Mouse (Mus musculus) limb, embryonic 12.5 days (tissue): ENCODE measurements around the gene Rtn3. TPM values are rescaled to one million over a fixed set of nuclear protein-coding genes. Genes with fewer than 3 reads are reported as not detected.

Experiments
- ATAC-seq: fragments of 200-750 bp; cut with Nextera tagmentation; 2 replicates; pipeline ENCODE4 v1.8.0; 2017; ENCODE audit warnings: low read depth, moderate TSS enrichment; ENCODE audit not compliant: insufficient number of reproducible peaks, insufficient read depth, low FRiP score, low TSS enrichment
- H3K27ac ChIP-seq: fragments of 300-500 bp; sonication (generic); 2 replicates; pipeline ENCODE4 v1.5.1; 2016; ENCODE audit warnings: mild to moderate bottlenecking, moderate library complexity
- H3K27me3 ChIP-seq: fragments of 300-500 bp; sonication (generic); 2 replicates; pipeline ENCODE4 v1.6.1; 2016; ENCODE audit warnings: mild to moderate bottlenecking, moderate library complexity
- H3K36me3 ChIP-seq: fragments of 300-500 bp; sonication (generic); 2 replicates; pipeline ENCODE4 v1.6.1; 2016; ENCODE audit warnings: mild to moderate bottlenecking, moderate library complexity
- H3K4me1 ChIP-seq: fragments of 300-500 bp; sonication (generic); replicated peaks from 2 replicates; pipeline ENCODE4 v1.6.1; 2016
- H3K4me2 ChIP-seq: fragments of 300-500 bp; sonication (generic); 2 replicates; pipeline ENCODE4 v1.6.1; 2016; ENCODE audit warnings: mild to moderate bottlenecking, moderate library complexity
- H3K4me3 ChIP-seq: fragments of 300-500 bp; sonication (generic); replicated peaks from 2 replicates; pipeline ENCODE4 v1.5.1; 2016; ENCODE audit warnings: mild to moderate bottlenecking
- H3K9ac ChIP-seq: fragments of 300-500 bp; sonication (generic); replicated peaks from 2 replicates; pipeline ENCODE4 v1.6.1; 2016; ENCODE audit warnings: mild to moderate bottlenecking, moderate library complexity
- H3K9me3 ChIP-seq: fragments of 300-500 bp; sonication (generic); 2 replicates; pipeline ENCODE4 v1.6.1; 2016; ENCODE audit warnings: mild to moderate bottlenecking, moderate library complexity
- WGBS: fragments of 180-500 bp; shearing (Covaris S2); methylation state at CpG from one replicate; pipeline ENCODE4 v1.1.7; 2016; 5-methylcytosine and 5-hydroxymethylcytosine counted together
- polyA plus RNA-seq: library from polyadenylated mRNA; unstranded; fragments of >200 nt; fragmentation: Nextera tagmentation; extraction: Ambion mirVana; gene quantifications from 2 replicates; pipeline ENCODE4 v1.2.1, GENCODE M21; 2016

The Rtn3 gene
- polyA plus RNA-seq: 99.6 and 105 TPM in 2 replicates

- peaks cover 8% of the 10 kb centered on the region; the same call in 1 of the 2 replicates for H3K4me1 ChIP-seq
- H3K27ac ChIP-seq: peak within 1 kb of the TSS; percentile 99
- ATAC-seq: peak; percentile 94
- peak within 1 kb of the TSS; percentile 72 for H3K4me2 ChIP-seq
- H3K36me3 ChIP-seq: no peaks in the 10 kb centered on the region
- whole genome bisulfite sequencing: under 1% methylated on average over 80 of the region's 80 CpGs
- peak within 1 kb of the TSS; percentile 98 for H3K4me3 ChIP-seq
- H3K9me3 ChIP-seq: no peaks in the 10 kb centered on the region
- H3K9ac ChIP-seq: peak within 1 kb of the TSS; percentile 93
- H3K27me3 ChIP-seq: no peaks in the 10 kb centered on the region
Measured at GRCm38 (mm10) chr19:7482599-7483511, at the start of gene Rtn3. Gene Rtn3 (minus strand): TSS chr19:7483281.

GRCm38 (mm10) chr19:7531906-7532305 is 48.8 kb upstream of the Rtn3 start:
- H3K27me3 ChIP-seq: no peaks in the 10 kb centered on the region
- H3K4me3 ChIP-seq: no peak overlapping the region
- H3K4me2 ChIP-seq: no peak overlapping the region
- H3K9me3 ChIP-seq: no peaks in the 10 kb centered on the region
- no peaks in the 10 kb centered on the region for H3K4me1 ChIP-seq
- no peak overlapping the region for H3K27ac ChIP-seq
- no peak for ATAC-seq
- 93% methylated on average over 5 of the region's 5 CpGs for WGBS
- H3K36me3 ChIP-seq: peaks cover 56% of the 10 kb centered on the region
- no peak overlapping the region for H3K9ac ChIP-seq

GRCm38 (mm10) chr19:7528639-7529428 is 45.8 kb upstream of the Rtn3 start:
- 62% methylated on average over 7 of the region's 7 CpGs for WGBS
- Histone ChIP-seq H3K9me3 (no peaks in the 10 kb centered on the region), H3K9ac (no peak overlapping the region), H3K4me2 (no peak overlapping the region), H3K4me1 (no peaks in the 10 kb centered on the region), H3K27ac (no peak overlapping the region), H3K36me3 (peaks cover 64% of the 10 kb centered on the region), H3K4me3 (no peak overlapping the region), H3K27me3 (no peaks in the 10 kb centered on the region)
- ATAC-seq: peak; percentile 42; the same call in 1 of the 2 replicates

GRCm38 (mm10) chr19:7524879-7525278 is 41.8 kb upstream of the Rtn3 start:
- Histone ChIP-seq H3K9ac (no peak overlapping the region), H3K36me3 (peaks cover 65% of the 10 kb centered on the region), H3K4me3 (no peak overlapping the region), H3K27me3 (no peaks in the 10 kb centered on the region), H3K4me2 (no peak overlapping the region), H3K27ac (no peak overlapping the region), H3K9me3 (no peaks in the 10 kb centered on the region), H3K4me1 (no peaks in the 10 kb centered on the region)
- no peak for ATAC-seq
- WGBS: 79% methylated on average over 3 of the region's 3 CpGs

GRCm38 (mm10) chr19:7523781-7524180 is 40.7 kb upstream of the Rtn3 start:
- Histone ChIP-seq H3K4me2 (no peak overlapping the region), H3K27me3 (no peaks in the 10 kb centered on the region), H3K36me3 (peaks cover 71% of the 10 kb centered on the region), H3K4me3 (no peak overlapping the region), H3K9ac (no peak overlapping the region), H3K9me3 (no peaks in the 10 kb centered on the region), H3K27ac (no peak overlapping the region), H3K4me1 (no peaks in the 10 kb centered on the region)
- no peak for ATAC-seq

GRCm38 (mm10) chr19:7523292-7523691 is 40.2 kb upstream of the Rtn3 start:
- H3K9me3 ChIP-seq: no peaks in the 10 kb centered on the region
- H3K4me2 ChIP-seq: no peak overlapping the region
- H3K36me3 ChIP-seq: peaks cover 76% of the 10 kb centered on the region
- no peak overlapping the region for H3K27ac ChIP-seq
- H3K4me3 ChIP-seq: no peak overlapping the region
- no peaks in the 10 kb centered on the region for H3K27me3 ChIP-seq
- no peak for ATAC-seq
- H3K4me1 ChIP-seq: no peaks in the 10 kb centered on the region
- H3K9ac ChIP-seq: no peak overlapping the region
- WGBS: 97% methylated on average over 1 of the region's 1 CpGs

- no peak for ATAC-seq
Measured at GRCm38 (mm10) chr19:7522856-7523255, 39.8 kb upstream of the Rtn3 start.

GRCm38 (mm10) chr19:7521619-7522018 is 38.5 kb upstream of the Rtn3 start:
- no peak for ATAC-seq

More at GRCm38 (mm10) chr19:7522856-7523255, 39.8 kb upstream of the Rtn3 start:
- Histone ChIP-seq H3K36me3 (peaks cover 74% of the 10 kb centered on the region), H3K27ac (no peak overlapping the region), H3K9ac (no peak overlapping the region), H3K27me3 (no peaks in the 10 kb centered on the region), H3K4me1 (no peaks in the 10 kb centered on the region), H3K9me3 (no peaks in the 10 kb centered on the region), H3K4me2 (no peak overlapping the region), H3K4me3 (no peak overlapping the region)
- WGBS: 100% methylated on average over 2 of the region's 2 CpGs

GRCm38 (mm10) chr19:7516437-7516836 is 33.4 kb upstream of the Rtn3 start:
- H3K9me3 ChIP-seq: no peaks in the 10 kb centered on the region
- no peak for ATAC-seq
- no peaks in the 10 kb centered on the region for H3K4me1 ChIP-seq
- no peaks in the 10 kb centered on the region for H3K27me3 ChIP-seq
- no peak overlapping the region for H3K27ac ChIP-seq
- no peak overlapping the region for H3K4me2 ChIP-seq
- H3K36me3 ChIP-seq: peaks cover 61% of the 10 kb centered on the region
- H3K4me3 ChIP-seq: no peak overlapping the region
- no peak overlapping the region for H3K9ac ChIP-seq
- WGBS: 91% methylated on average over 1 of the region's 1 CpGs

More at GRCm38 (mm10) chr19:7521619-7522018, 38.5 kb upstream of the Rtn3 start:
- peaks cover 82% of the 10 kb centered on the region for H3K36me3 ChIP-seq
- no peaks in the 10 kb centered on the region for H3K4me1 ChIP-seq
- H3K9ac ChIP-seq: no peak overlapping the region
- no peak overlapping the region for H3K4me2 ChIP-seq
- no peaks in the 10 kb centered on the region for H3K9me3 ChIP-seq
- WGBS: 90% methylated on average over 3 of the region's 3 CpGs
- no peak overlapping the region for H3K4me3 ChIP-seq
- no peak overlapping the region for H3K27ac ChIP-seq
- no peaks in the 10 kb centered on the region for H3K27me3 ChIP-seq

- ATAC-seq: no peak
- Histone ChIP-seq H3K9ac (no peak overlapping the region), H3K4me2 (no peak overlapping the region), H3K36me3 (peaks cover 32% of the 10 kb centered on the region), H3K27me3 (no peaks in the 10 kb centered on the region), H3K27ac (no peak overlapping the region), H3K9me3 (no peaks in the 10 kb centered on the region), H3K4me1 (no peaks in the 10 kb centered on the region), H3K4me3 (no peak overlapping the region)
- WGBS: 78% methylated on average over 4 of the region's 4 CpGs
Measured at GRCm38 (mm10) chr19:7508026-7508425, 24.9 kb upstream of the Rtn3 start.

- no peaks in the 10 kb centered on the region for H3K27me3 ChIP-seq
- no peaks in the 10 kb centered on the region for H3K9me3 ChIP-seq
- H3K4me1 ChIP-seq: no peaks in the 10 kb centered on the region
- no peak overlapping the region for H3K4me2 ChIP-seq
- ATAC-seq: no peak
- H3K36me3 ChIP-seq: peaks cover 19% of the 10 kb centered on the region
- H3K4me3 ChIP-seq: no peak overlapping the region
- H3K27ac ChIP-seq: no peak overlapping the region
- no peak overlapping the region for H3K9ac ChIP-seq
- WGBS: 73% methylated on average over 1 of the region's 1 CpGs
Measured at GRCm38 (mm10) chr19:7506321-7506720, 23.2 kb upstream of the Rtn3 start.
